13 mouse cellular contexts compared by ENCODE assay signal in the genomic region with DNA sequence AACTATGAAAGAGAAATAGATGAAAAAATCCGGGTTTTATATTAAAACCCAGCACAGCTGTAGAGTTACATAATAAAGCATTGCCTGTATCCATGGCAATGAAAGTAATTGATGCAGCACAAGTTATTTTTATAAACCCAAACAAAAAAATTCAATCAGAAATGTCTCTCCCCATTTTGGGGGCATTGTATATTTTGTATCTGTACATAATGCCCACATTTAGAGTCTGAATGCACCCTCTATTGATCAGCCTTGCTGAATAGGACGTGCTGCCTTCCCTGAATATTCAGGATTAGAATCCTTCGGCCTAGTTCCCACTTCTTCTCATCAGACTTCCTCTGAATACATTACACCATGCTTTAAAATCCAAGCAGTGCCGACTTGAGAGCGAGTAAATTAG.
A peak's percentile ranks its signal among the peaks of the same experiment; 100 is the strongest.
DNase-seq lines count a peak whose midpoint lies in the region; ATAC-seq lines count a peak whose summit lies in the region.
"Had no signal": no experiment of that assay in that cellular context is flagged by ENCODE, and none has a peak within 500 bp of the region (broad histone marks: within the 10 kb centered on the region; RNA-seq: fewer than 3 reads in every experiment).

No protein-coding gene starts in this region.

- no peaks in the 10 kb centered on the region for H3K27me3 ChIP-seq in forebrain, embryonic 11.5 days (ENCODE audit: control insufficient read depth, insufficient read depth, low read length)
- H3K27me3 ChIP-seq in midbrain, embryonic 14.5 days (ENCODE audit: control insufficient read depth, insufficient read depth, low read length), result no peaks in the 10 kb centered on the region
- H3K27me3 ChIP-seq: liver, embryonic 15.5 days had no signal

- no peaks in the 10 kb centered on the region for H3K9me3 ChIP-seq in forebrain, embryonic 11.5 days (ENCODE audit: control insufficient read depth, low read length)
- H3K9me3 ChIP-seq in midbrain, embryonic 14.5 days (ENCODE audit: control insufficient read depth, low read length), result 0 out of 2 replicates have a peak, but pooled peaks cover 3% of the 10 kb centered on the region
- H3K9me3 ChIP-seq: liver, embryonic 15.5 days had no signal

- H3K27ac ChIP-seq in forebrain, embryonic 11.5 days (ENCODE audit: low read depth, low read length), result no peak overlapping the region
- H3K27ac ChIP-seq in midbrain, embryonic 14.5 days (replicated peaks; ENCODE audit: low read depth, low read length), result 0 out of 2 replicates have a peak overlapping the region, but pooled peaks have one; percentile 10
- H3K27ac ChIP-seq: liver, embryonic 15.5 days had no signal

- peak; percentile 89 for ATAC-seq in frontal cortex, adult (ENCODE audit: low TSS enrichment)
- ATAC-seq in forebrain, embryonic 11.5 days (replicated peaks; ENCODE audit: low FRiP score), result 0 out of 2 replicates have a peak, but pooled peaks have one; percentile 42
- ATAC-seq in midbrain, embryonic 14.5 days (ENCODE audit: low FRiP score, low TSS enrichment), result no peak

- H3K9ac ChIP-seq in forebrain, embryonic 11.5 days (ENCODE audit: low read length), result no peak overlapping the region
- no peak overlapping the region for H3K9ac ChIP-seq in midbrain, embryonic 14.5 days (replicated peaks; ENCODE audit: low read length)
- H3K9ac ChIP-seq: liver, embryonic 15.5 days had no signal

- no peaks in the 10 kb centered on the region for H3K36me3 ChIP-seq in forebrain, embryonic 11.5 days (ENCODE audit: control insufficient read depth, insufficient read depth, low read length)
- H3K36me3 ChIP-seq in midbrain, embryonic 14.5 days (ENCODE audit: control insufficient read depth, insufficient read depth, low read length), result no peaks in the 10 kb centered on the region
- H3K36me3 ChIP-seq: liver, embryonic 15.5 days had no signal

- H3K4me2 ChIP-seq in forebrain, embryonic 11.5 days (ENCODE audit: low read depth, low read length, severe bottlenecking), result no peak overlapping the region
- H3K4me2 ChIP-seq in midbrain, embryonic 14.5 days (ENCODE audit: low read length), result no peak overlapping the region
- H3K4me2 ChIP-seq: liver, embryonic 15.5 days had no signal

- no peak for DNase-seq in frontal cortex, postnatal 25 days (ENCODE audit: low spot score in 2 of 2)
- DNase-seq in forebrain, embryonic 11.5 days (ENCODE audit: low spot score), result no peak
- peak; percentile 32 for DNase-seq in layer of hippocampus, adult 9-11 months
- DNase-seq in midbrain, embryonic 14.5 days, result peak; percentile 32
- DNase-seq in testis, postnatal 10 days (ENCODE audit: low spot score), result no peak
- DNase-seq in embryo, embryonic 11 days, result no peak
- no peak for DNase-seq in kidney, adult 8-10 months
- DNase-seq: cerebellum, adult 8-10 months; kidney, postnatal 10 days; lung, postnatal 36 days; thymus, postnatal 14 days had no signal

- WGBS in forebrain, embryonic 11.5 days, result 38% methylated on average over 5 of the region's 5 CpGs
- 18% methylated on average over 5 of the region's 5 CpGs for WGBS in midbrain, embryonic 14.5 days

- 0 out of 2 replicates have a peak, but pooled peaks cover 2% of the 10 kb centered on the region for H3K4me1 ChIP-seq in forebrain, embryonic 11.5 days (replicated peaks; ENCODE audit: control insufficient read depth, insufficient read depth, low read length)
- peaks cover 12% of the 10 kb centered on the region for H3K4me1 ChIP-seq in midbrain, embryonic 14.5 days (ENCODE audit: control insufficient read depth, insufficient read depth, low read length)
- H3K4me1 ChIP-seq: liver, embryonic 15.5 days had no signal

- no peak overlapping the region for H3K4me3 ChIP-seq in forebrain, embryonic 11.5 days (ENCODE audit: low read depth, low read length)
- H3K4me3 ChIP-seq in midbrain, embryonic 14.5 days (replicated peaks; ENCODE audit: low read depth, low read length), result no peak overlapping the region
- H3K4me3 ChIP-seq: liver, embryonic 15.5 days had no signal

Comparison
In these comparisons a context has a peak if more than half of its experiments do, and no peak if none do; other contexts are left out.
1. DNase-seq: peak in layer of hippocampus, adult 9-11 months (single experiment) and midbrain, embryonic 14.5 days (single experiment); none in frontal cortex, postnatal 25 days (0 of 2), forebrain, embryonic 11.5 days (single experiment), testis, postnatal 10 days (single experiment), embryo, embryonic 11 days (single experiment) and kidney, adult 8-10 months (0 of 2).